8 mouse cellular contexts compared by ENCODE assay signal in genomic region chr14:32599290-32600041, GRCm38 (mm10). TPM values are rescaled to one million over a fixed set of nuclear protein-coding genes. Genes with fewer than 3 reads are reported as not detected.
DNase-seq lines count a peak whose midpoint lies in the region; ATAC-seq and TF ChIP-seq lines count a peak whose summit lies in the region.

Gene Prrxl1 (plus strand): TSS chr14:32599407.

- TF ChIP-seq CTCF in ES-Bruce4 (IDR thresholded peaks at IDR 0.05; ENCODE audit: low read depth, low read length): no peak

- no peaks in the 10 kb centered on the region for H3K36me3 ChIP-seq in ES-Bruce4 (ENCODE audit: control insufficient read depth, insufficient read depth, low read length, poor library complexity, severe bottlenecking)
- H3K36me3 ChIP-seq in forebrain, embryonic 12.5 days (replicated peaks): no peaks in the 10 kb centered on the region
- no peaks in the 10 kb centered on the region for H3K36me3 ChIP-seq in limb, embryonic 11.5 days (ENCODE audit: control insufficient read depth, insufficient read depth, low read length)

- peak within 1 kb of the TSS; percentile 64 for H3K4me3 ChIP-seq in ES-Bruce4 (ENCODE audit: low read depth, low read length)
- peak within 1 kb of the TSS; percentile 33 for H3K4me3 ChIP-seq in forebrain, embryonic 12.5 days (replicated peaks)
- H3K4me3 ChIP-seq in limb, embryonic 11.5 days (ENCODE audit: low read depth, low read length): peak within 1 kb of the TSS; percentile 7; the same call in 1 of the 2 replicates

- no peaks in the 10 kb centered on the region for H3K4me1 ChIP-seq in ES-Bruce4 (ENCODE audit: control insufficient read depth, insufficient read depth, low read length)
- H3K4me1 ChIP-seq in forebrain, embryonic 12.5 days: peaks cover 35% of the 10 kb centered on the region
- peaks cover 3% of the 10 kb centered on the region; the same call in 1 of the 2 replicates for H3K4me1 ChIP-seq in limb, embryonic 11.5 days (ENCODE audit: control insufficient read depth, insufficient read depth, low read length)

- TF ChIP-seq EP300 in ES-Bruce4 (IDR thresholded peaks at IDR 0.05; ENCODE audit: insufficient read depth, low read depth, low read length): no peak

- DNase-seq in cerebellum, postnatal 10 days: peak; percentile 40 to 69
- no peak for DNase-seq in cerebellum, postnatal 36 days
- DNase-seq in limb, embryonic 11.5 days (ENCODE audit: low spot score): peak; percentile 37
- no peak for DNase-seq in thymus, postnatal 36 days
- no peak for DNase-seq in lung, postnatal 14 days
- DNase-seq in adipocyte (ENCODE audit: low spot score): no peak

- peaks cover 12% of the 10 kb centered on the region for H3K27me3 ChIP-seq in ES-Bruce4 (ENCODE audit: control insufficient read depth, insufficient read depth, low read length, poor library complexity, severe bottlenecking)
- H3K27me3 ChIP-seq in forebrain, embryonic 12.5 days: peaks cover 95% of the 10 kb centered on the region
- H3K27me3 ChIP-seq in limb, embryonic 11.5 days (ENCODE audit: control insufficient read depth, insufficient read depth, low read length): peaks cover 77% of the 10 kb centered on the region

- 0 out of 2 replicates have a peak, but pooled peaks have one; percentile 40 for ATAC-seq in forebrain, embryonic 12.5 days (ENCODE audit: low FRiP score)
- no peak for ATAC-seq in limb, embryonic 11.5 days (ENCODE audit: insufficient number of reproducible peaks, low FRiP score, low TSS enrichment, low read depth)

- H3K9me3 ChIP-seq in ES-Bruce4 (replicated peaks; ENCODE audit: control insufficient read depth, insufficient read depth, low read length, poor library complexity, severe bottlenecking): no peaks in the 10 kb centered on the region
- no peaks in the 10 kb centered on the region for H3K9me3 ChIP-seq in forebrain, embryonic 12.5 days
- no peaks in the 10 kb centered on the region for H3K9me3 ChIP-seq in limb, embryonic 11.5 days (ENCODE audit: control insufficient read depth, low read length)

- WGBS in forebrain, embryonic 12.5 days: 1% methylated on average over 53 of the region's 53 CpGs
- under 1% methylated on average over 53 of the region's 53 CpGs for WGBS in limb, embryonic 11.5 days

- peak within 1 kb of the TSS; percentile 56 for H3K4me2 ChIP-seq in forebrain, embryonic 12.5 days
- peak within 1 kb of the TSS; percentile 29 for H3K4me2 ChIP-seq in limb, embryonic 11.5 days (ENCODE audit: low read depth, severe bottlenecking)

- TF ChIP-seq POLR2A in ES-Bruce4 (IDR thresholded peaks at IDR 0.05; ENCODE audit: insufficient read depth, low read length): no peak

- H3K27ac ChIP-seq in ES-Bruce4 (ENCODE audit: insufficient read depth, low read length): no peak within 1 kb of the TSS
- H3K27ac ChIP-seq in forebrain, embryonic 12.5 days: no peak within 1 kb of the TSS
- no peak within 1 kb of the TSS for H3K27ac ChIP-seq in limb, embryonic 11.5 days (replicated peaks; ENCODE audit: low read depth, low read length)

- no peak within 1 kb of the TSS for H3K9ac ChIP-seq in ES-Bruce4 (ENCODE audit: low read depth, poor library complexity, severe bottlenecking)
- peak within 1 kb of the TSS; percentile 4; the same call in 1 of the 2 replicates for H3K9ac ChIP-seq in forebrain, embryonic 12.5 days
- H3K9ac ChIP-seq in limb, embryonic 11.5 days (ENCODE audit: low read length): no peak within 1 kb of the TSS

RNA-seq across cellular contexts. Expression of gene Prrxl1, which starts in this region (rescaled TPM):
- not detected in 2 replicates for polyA plus RNA-seq in ES-Bruce4 (2011; ENCODE audit: insufficient read depth, insufficient read length, low read depth, missing spikeins)
- 0.53 and 0.91 TPM in 2 replicates for polyA plus RNA-seq in forebrain, embryonic 12.5 days (2016; fragmentation: Nextera tagmentation; extraction: Ambion mirVana)
- polyA plus RNA-seq in limb, embryonic 11.5 days (2014; fragmentation: Nextera tagmentation; extraction: Ambion mirVana): 0.16 TPM in 1 of 2 replicates, not detected in the other

Comparison
In these comparisons a context has a peak if more than half of its experiments do, and no peak if none do; other contexts are left out.
1. DNase-seq: peak in cerebellum, postnatal 10 days (2 of 2); none in cerebellum, postnatal 36 days (0 of 2), thymus, postnatal 36 days (0 of 2), lung, postnatal 14 days (single experiment) and adipocyte (single experiment).
2. Peak in ATAC-seq, H3K4me3 ChIP-seq, H3K9ac ChIP-seq and H3K4me2 ChIP-seq in forebrain, embryonic 12.5 days; RNA of the gene not detected or under 1 TPM.
3. Peak in DNase-seq, H3K4me3 ChIP-seq and H3K4me2 ChIP-seq in limb, embryonic 11.5 days; RNA of the gene not detected or under 1 TPM.
4. H3K4me3 ChIP-seq: peak in every context shown above with its lines; median percentile 64 in ES-Bruce4; 33 in forebrain, embryonic 12.5 days; 7 in limb, embryonic 11.5 days.